12 mouse cellular contexts compared by ENCODE assay signal in the genomic region with DNA sequence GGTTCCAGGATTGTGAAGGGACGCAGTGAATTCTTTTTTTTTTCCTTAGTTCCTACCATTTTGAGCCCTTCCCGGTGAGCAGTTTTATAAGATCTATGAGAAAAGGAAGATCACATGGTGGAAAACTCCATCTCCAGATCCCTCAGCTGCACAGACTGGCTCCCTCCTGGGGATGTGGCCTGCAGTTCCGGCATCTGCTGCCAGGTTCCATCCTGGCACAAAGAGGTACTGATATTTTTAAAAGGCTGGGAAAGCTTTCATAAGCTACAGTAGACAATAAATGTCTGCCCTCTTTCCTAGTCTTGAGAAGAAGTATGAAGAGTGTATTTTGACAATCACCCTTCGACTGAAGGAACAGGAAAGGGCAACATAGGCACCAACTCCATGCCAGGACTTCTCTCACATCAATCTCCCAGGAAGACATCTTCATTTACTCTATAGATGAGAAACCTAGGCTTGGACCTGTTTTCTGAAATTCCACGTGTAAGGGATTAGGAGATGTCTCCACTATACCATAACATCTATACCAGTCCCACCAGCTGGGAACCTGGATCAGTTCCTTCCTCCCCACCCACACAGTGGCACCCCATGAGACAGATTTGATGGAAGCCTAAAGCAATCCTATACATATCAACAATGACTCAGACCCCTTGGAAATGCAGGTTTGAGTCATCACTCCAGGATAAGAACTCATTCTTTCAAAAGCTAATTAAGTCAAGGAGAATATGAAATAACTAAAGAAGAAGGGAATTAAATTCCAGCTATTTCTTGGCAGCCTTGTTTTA. TPM values are rescaled to one million over a fixed set of nuclear protein-coding genes. Genes with fewer than 3 reads are reported as not detected.
DNase-seq lines count a peak whose midpoint lies in the region; TF ChIP-seq lines count a peak whose summit lies in the region.
"Had no signal": no experiment of that assay in that cellular context is flagged by ENCODE, and none has a peak within 500 bp of the region (broad histone marks: within the 10 kb centered on the region; RNA-seq: fewer than 3 reads in every experiment).

No protein-coding gene starts in this region.

- peak; percentile 11 for DNase-seq in gastrocnemius, postnatal 25 days
- no peak for DNase-seq in gastrocnemius, postnatal 36 days
- DNase-seq in left cerebral cortex, postnatal 4 days: peak; percentile 17
- no peak for DNase-seq in spleen, postnatal 10 days (ENCODE audit: low spot score in 2 of 2)
- no peak for DNase-seq in B cell, adult 2 months
- no peak for DNase-seq in embryo, embryonic 9.5 days (ENCODE audit: extremely low spot score)
- DNase-seq: kidney, adult 11 months; lung, embryonic 14.5 days had no signal

- TF ChIP-seq POLR2A in embryonic fibroblast, embryonic 13.5 days (IDR thresholded peaks at IDR 0.05; ENCODE audit: low read depth, low read length): no peak

- intact Hi-C loops in gastrocnemius, postnatal 36 days (cut with DNase I): no loop called here
- intact Hi-C loops in left cerebral cortex, postnatal 4 days (cut with DNase I): no loop called here

- peak overlapping the region; percentile 70 for H3K27ac ChIP-seq in brown adipose tissue, adult 24 weeks (replicated peaks; ENCODE audit: low read depth, low read length)
- H3K27ac ChIP-seq in embryonic fibroblast, embryonic 13.5 days (ENCODE audit: insufficient read depth, low read length): peak overlapping the region; percentile 57; the same call in 1 of the 2 replicates
- H3K27ac ChIP-seq: forebrain, embryonic 10.5 days; midbrain, embryonic 12.5 days had no signal

- peaks cover 16% of the 10 kb centered on the region for H3K4me1 ChIP-seq in brown adipose tissue, adult 24 weeks (ENCODE audit: control insufficient read depth, insufficient read depth, insufficient read length, low read length)
- peaks cover 11% of the 10 kb centered on the region for H3K4me1 ChIP-seq in embryonic fibroblast, embryonic 13.5 days (ENCODE audit: control insufficient read depth, insufficient read depth, low read length)

- no peak for TF ChIP-seq CTCF in embryonic fibroblast, embryonic 13.5 days (IDR thresholded peaks at IDR 0.05; ENCODE audit: borderline replicate concordance, insufficient read depth, low read length)

- H3K4me3 ChIP-seq in brown adipose tissue, adult 24 weeks (ENCODE audit: insufficient read depth, low read depth, low read length): no peak overlapping the region
- no peak overlapping the region for H3K4me3 ChIP-seq in embryonic fibroblast, embryonic 13.5 days (ENCODE audit: insufficient read depth, low read length)
- H3K4me3 ChIP-seq: forebrain, embryonic 10.5 days; midbrain, embryonic 12.5 days had no signal

RNA-seq across cellular contexts. Expression of a gene that starts 18.3 kb away (rescaled TPM):
- 10 to 100 TPM; 22.7 to 28.2 TPM for total RNA-seq in gastrocnemius, postnatal 25 days (2021)
- 10 to 100 TPM; 25.1 TPM for total RNA-seq in gastrocnemius, postnatal 36 days (2021)
- polyA plus RNA-seq in brown adipose tissue, adult 24 weeks (2012; ENCODE audit: insufficient read depth, insufficient read length, missing spikeins): 97.6 and 181 TPM in 2 replicates
- 51.3 and 63.6 TPM in 2 replicates for polyA plus RNA-seq in embryonic fibroblast, embryonic 13.5 days (2011; ENCODE audit: insufficient read length, low read depth, missing spikeins)
- total RNA-seq in left cerebral cortex, postnatal 4 days (2021): 100 to 1,000 TPM; 267 to 276 TPM

RNA-seq across cellular contexts. Expression of a gene that starts 33.4 kb away (rescaled TPM):
- total RNA-seq in gastrocnemius, postnatal 25 days (2021): 1 to 10 TPM; 1.2 to 1.9 TPM
- 1 to 10 TPM; 1.2 to 1.3 TPM for total RNA-seq in gastrocnemius, postnatal 36 days (2021)
- 1.3 TPM in 1 of 2 replicates, not detected in the other for polyA plus RNA-seq in brown adipose tissue, adult 24 weeks (2012; ENCODE audit: insufficient read depth, insufficient read length, missing spikeins)
- polyA plus RNA-seq in embryonic fibroblast, embryonic 13.5 days (2011; ENCODE audit: insufficient read length, low read depth, missing spikeins): 16.9 and 26.0 TPM in 2 replicates
- 1 to 10 TPM; 7.4 to 8.4 TPM for total RNA-seq in left cerebral cortex, postnatal 4 days (2021)

Comparison
In these comparisons a context has a peak if more than half of its experiments do, and no peak if none do; other contexts are left out.
1. DNase-seq: peak in gastrocnemius, postnatal 25 days (single experiment) and left cerebral cortex, postnatal 4 days (single experiment); none in gastrocnemius, postnatal 36 days (0 of 2), spleen, postnatal 10 days (0 of 2), B cell, adult 2 months (0 of 2) and embryo, embryonic 9.5 days (single experiment).
2. RNA of a gene that starts 18.3 kb away (total RNA-seq): 267 to 276 TPM in left cerebral cortex, postnatal 4 days; 22.7 to 28.2 TPM in gastrocnemius, postnatal 25 days and 25.1 TPM in gastrocnemius, postnatal 36 days; every median in the first group is over 4 times any median in the second.